Mouse (Mus musculus): ENCODE measurements around the gene 9130023H24Rik. TPM values are rescaled to one million over a fixed set of nuclear protein-coding genes. Genes with fewer than 3 reads are reported as not detected.

The 9130023H24Rik gene
- 1 to 10 TPM; 1.6 to 1.7 TPM for total RNA-seq (2021)
- long read RNA-seq, experiment 1, partial matches to known transcripts = 0 of 2 reads
- long read RNA-seq, experiment 1, other reads (novel, unspliced or antisense) = 0 of 2 reads
- long read RNA-seq, experiment 2 = 0 reads

DNA sequence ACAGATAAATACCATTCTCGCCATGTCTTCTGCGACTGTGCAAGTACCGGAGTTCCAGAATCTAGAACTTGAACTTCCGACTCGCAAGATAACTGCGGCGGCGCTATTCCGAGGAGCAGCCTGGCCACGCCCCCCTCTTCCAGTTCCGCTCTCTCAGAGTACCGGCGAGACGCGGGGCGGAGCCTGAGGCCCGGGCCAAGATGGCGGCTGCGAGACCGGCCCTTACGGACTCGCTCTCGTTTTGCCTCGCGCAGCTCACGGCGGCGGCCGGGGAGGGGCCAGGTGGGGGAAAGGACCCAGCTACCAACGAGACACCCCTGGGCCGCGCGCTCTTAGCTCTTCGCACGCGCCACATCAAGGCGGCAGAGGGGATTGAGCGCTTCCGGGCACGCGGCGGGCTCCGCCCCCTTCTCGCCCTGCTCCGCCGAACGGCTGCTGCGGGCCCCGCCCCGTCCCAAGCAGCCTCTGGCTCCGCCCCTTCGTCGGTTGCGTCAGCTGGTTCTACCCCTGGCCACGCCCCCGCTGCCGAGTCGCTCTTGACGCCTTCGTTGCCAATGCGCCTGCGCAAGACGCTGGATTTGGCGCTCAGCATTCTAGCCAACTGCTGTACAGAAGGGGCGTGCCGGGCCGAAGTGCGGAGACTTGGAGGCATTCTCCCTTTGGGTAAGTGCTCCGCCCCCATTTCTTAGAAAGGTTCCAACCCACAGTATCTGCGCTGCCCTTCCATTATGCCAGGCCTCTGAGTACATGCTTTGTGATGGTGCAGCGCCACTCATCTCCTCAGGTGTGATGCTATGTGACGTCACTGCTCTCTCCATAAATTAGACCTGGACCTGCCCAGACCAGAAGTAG lies at the start of gene 9130023H24Rik:
Gene 9130023H24Rik (minus strand): TSS at position 105 of the 852 bp plus-strand sequence.
- DNase-seq (ENCODE audit: low spot score) = peak; percentile 100

DNA sequence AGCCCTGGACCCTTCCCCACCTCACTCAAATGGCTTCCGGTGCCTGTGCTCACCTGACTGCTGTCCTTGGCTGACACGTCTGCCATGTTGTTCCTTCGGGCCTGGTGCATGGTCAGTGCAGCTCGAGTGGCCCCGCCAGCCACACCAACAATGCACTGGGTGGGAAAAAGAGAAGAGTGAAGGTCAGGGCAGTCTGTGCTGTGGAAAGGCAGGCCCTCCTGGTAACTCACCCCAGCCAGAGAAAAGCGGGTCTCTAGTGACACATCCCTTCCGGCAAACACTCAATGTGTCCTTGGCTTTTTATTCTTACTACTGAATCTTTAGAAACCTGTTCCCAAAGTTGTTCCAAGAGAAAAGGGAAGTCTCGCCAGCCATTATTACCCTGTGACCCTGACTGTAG lies 47.2 kb upstream of the 9130023H24Rik start:
- no peak for DNase-seq (ENCODE audit: low spot score)

DNA sequence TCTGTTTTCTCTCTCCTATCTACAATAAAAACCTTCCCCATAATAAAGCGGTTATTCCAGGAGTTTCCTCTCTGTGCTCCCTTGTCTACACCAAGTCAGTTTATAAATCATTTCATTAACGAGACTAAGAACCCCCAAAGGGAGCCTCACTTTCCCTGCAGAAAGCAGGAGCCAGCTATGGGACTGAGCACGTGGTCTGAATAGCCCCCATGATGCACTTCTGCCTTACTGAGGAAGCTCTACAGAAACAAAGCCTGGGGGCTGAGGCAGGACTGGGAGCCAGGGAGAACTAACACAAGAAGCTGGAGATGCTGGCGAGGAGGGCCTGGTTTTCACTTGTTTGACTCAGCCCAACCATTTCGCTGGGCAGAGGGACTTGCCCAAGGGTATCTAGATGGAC lies 46.2 kb upstream of the 9130023H24Rik start:
- no peak for DNase-seq (ENCODE audit: low spot score)

DNA sequence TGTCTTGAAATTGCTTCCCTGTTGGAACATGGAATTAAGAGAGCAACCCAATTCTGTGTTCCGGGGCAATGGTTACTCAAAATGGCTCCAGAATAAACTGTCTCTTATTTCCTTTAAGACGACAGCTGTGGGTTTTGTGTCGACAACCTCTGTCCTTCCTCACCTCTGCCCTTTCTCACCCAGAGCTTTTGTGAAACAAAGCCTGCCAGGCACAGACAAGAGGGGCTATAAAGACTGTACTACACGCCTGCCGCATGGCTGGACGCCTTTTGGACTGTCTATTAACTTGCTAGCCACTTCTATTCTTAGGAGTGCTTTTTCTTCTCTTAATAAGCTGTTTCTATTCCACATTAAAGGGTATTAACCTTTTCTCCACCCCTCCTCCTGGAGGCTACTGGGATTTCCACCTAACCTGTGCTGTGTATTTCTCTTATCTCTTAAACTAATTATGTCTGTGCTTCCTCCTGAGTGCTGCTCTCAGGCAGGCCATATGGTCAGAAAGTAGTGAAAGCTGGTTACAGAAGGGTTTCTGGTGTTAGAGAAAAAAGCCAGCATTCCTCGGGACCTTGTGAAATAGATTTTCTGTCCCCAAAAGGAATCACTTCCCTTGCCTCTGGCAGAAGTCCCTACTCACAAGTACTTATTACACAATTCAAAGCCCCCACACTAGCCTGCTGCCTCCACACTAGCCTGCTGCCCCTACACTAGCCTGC lies 44.9 kb upstream of the 9130023H24Rik start:
- no peak for DNase-seq (ENCODE audit: low spot score)

DNA sequence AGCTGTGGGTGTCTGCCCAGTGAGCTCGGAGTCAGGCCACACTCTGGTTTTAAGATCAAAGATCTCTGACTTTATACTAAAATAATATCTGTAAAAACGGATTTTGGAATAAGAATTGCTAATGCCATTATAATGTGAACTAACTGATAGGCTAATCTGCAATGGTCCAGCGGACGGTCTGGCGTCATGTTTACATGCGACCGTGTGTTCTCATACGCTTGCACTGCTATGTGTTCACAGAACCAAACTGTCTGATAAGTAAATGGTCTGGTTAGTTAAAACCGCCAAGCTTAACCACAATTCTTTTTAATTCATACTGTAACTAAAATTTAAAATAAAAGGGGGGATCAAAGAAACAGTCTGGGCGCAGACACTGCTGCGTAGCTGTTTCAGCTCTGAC lies 43.9 kb upstream of the 9130023H24Rik start:
- no peak for DNase-seq (ENCODE audit: low spot score)

DNA sequence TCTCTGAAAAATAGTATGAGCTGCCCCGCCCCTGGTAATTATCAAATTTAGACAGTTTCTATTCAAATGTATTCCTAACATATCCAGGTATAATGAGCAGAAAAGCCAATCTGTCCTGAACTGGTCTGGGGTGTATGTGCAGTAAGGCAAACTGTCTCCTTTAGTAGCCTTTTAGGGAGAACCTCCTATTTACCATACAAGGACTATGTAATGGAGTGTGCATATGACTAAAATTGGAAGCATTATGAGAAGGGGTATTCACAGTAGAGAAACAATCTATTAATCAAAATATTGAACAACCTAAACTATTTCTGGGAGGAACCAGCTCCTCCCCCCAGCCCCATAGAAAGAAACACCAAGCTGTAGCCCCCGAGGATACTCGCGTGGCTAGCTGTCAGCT lies 41.9 kb upstream of the 9130023H24Rik start:
- no peak for DNase-seq (ENCODE audit: low spot score)

DNA sequence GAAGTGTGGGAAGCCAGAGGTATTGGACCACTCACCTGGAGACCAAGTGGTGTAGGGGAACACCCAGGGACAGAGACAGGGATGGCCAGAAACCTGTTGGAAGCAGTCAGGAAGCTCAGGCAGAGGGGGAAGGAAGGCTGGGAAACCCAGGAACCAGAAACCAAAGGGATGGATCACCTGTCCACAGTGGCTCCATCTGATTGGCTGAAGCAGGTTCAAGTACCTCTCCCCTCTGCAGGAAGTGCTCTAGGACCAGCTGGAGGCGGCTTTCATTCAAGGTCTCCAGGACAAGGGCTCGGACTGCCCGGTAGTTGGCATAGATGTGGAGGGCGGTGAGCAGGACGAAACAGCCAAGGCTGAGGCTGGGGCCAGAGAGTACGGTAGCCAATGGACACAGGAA lies 38.2 kb upstream of the 9130023H24Rik start:
- no peak for DNase-seq (ENCODE audit: low spot score)

DNA sequence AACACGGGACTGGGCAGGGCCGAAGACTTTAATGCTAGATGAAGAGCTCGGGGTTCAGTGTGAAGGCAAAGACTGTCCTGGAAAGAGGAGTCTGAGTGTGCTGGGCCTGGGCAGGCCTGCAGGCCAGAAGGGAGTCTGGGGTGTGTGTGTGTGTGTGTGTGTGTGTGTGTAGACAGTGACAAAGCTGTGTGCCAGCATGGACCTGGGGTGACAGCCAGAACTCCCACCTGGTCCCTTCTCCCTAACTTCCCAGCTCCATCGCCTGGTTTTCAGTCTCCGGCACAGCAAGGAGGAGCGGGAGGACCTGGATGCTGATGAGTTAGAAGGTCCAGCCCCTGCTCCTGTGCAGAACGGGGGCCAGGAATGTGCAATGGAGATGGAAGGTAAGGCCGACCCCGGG lies 33.7 kb upstream of the 9130023H24Rik start:
- DNase-seq (ENCODE audit: low spot score) = no peak

DNA sequence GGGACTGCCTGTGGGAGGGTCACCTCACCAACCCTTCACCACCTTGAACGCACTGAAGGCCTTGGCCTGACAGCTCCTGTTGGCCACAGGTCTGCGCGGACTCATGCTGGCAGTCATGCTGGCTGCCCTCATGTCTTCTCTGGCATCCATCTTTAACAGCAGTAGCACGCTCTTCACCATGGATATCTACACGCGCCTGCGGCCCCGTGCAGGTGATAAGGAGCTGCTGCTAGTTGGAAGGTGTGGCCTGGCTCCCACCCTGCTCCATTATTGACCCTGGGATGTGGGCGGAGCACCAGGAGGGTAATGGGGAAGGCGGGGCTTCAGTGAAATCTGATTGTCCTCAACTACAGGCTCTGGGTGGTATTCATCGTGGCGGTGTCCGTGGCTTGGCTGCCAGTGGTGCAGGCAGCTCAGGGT lies 32.6 kb upstream of the 9130023H24Rik start:
- DNase-seq (ENCODE audit: low spot score) = no peak

DNA sequence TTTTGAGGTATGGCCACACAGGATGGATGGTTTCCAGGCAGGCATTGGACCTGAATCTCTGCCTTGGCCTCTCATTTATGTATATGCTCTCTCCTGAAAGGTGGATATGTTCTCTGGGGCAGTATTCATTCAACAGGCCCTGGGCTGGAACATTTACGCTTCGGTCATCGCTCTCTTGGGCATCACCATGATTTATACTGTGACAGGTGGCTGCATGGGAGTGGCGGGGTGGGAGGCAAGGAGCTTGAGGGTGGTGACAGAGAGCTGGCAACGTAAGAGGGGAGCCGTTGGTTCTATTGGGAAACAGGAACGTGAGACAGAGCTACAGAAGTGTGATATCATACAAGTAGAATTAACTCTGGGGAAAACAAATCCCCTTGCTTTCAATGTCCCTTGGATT lies 30.0 kb upstream of the 9130023H24Rik start:
- DNase-seq (ENCODE audit: low spot score) = peak; percentile 42

DNA sequence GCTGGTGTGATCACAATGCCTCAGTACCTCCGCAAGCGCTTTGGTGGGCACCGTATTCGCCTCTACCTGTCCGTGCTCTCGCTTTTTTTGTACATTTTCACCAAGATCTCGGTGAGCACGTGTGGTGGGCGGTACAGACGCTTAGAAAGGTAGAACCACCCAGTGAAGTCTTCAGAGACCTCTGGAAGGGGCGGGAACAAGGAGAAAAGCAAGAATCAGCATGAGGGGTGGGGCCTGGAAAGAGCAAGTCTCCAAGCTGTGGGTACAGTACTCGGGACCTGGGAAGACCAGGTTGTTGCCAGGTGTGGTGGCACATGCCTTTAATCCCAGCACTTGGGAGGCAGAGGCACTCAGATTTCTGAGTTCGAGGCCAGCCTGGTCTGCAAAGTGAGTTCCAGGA lies 29.6 kb upstream of the 9130023H24Rik start:
- DNase-seq (ENCODE audit: low spot score) = no peak

DNA sequence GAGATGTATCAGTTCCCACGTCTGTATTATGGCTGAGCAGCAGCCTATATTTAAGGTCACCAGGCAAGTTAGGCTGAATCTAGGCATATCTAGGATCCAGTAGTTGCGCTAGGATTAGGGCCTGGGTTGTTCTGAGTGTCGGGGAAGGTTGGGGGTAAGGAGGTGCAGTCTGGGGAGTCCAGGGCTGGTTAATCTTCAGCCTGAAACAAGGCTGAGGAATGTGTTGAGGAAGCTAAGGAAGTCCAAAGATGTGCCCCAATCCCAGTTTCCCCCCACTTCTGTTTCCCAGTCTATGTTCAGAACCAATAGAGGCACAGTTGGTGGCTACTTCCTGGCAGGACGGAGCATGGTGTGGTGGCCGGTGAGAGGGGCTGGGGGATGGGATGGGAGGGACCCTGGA lies 28.2 kb upstream of the 9130023H24Rik start:
- DNase-seq (ENCODE audit: low spot score) = no peak

DNA sequence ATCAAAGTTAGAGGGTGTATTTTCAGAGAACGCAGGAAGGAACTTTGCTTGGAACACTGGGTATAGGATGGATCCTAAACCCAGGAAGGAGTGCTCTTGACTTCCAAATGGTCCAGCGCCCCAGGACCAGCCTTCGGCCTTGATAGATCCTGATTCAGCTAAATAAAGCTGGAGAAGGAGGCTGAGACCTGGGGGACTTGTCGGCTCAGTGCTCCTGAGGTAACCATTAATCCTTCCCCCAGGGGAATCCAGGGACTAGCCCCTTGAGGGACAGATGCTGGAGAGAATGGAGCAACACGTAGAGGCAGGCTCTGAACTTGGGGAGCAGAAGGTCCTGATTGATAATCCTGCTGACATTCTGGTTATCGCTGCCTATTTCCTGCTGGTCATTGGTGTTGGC lies 27.6 kb upstream of the 9130023H24Rik start, which contains the start of gene Slc5a2:
Gene Slc5a2 (plus strand): TSS at position 247 of the 400 bp plus-strand sequence.
- no peak for DNase-seq (ENCODE audit: low spot score)

DNA sequence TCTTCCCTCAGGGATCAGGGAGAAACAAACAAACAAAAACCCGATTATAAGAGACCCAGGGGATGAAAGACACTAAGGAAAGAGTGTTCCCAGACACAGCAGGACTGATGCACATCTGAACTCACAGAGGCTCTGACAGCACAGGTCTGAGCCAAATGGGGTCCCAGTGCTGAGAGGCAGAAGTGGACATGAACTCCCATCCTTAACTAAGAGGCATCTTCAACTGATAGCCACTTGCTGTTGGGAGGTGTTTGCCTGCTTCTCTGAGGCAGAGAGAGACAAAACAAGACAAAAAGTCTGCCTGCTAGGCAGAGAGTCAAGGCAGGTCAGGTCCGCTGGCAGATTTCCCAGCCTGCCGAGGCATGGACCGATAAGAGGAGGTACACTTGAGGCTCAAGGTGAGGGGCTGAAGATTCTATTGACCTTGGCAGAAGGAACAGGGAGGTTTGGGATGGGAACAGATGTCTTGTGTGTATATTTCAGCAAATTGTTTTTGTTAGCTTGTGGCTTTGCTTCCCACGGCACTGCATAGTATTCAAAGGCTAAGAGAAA lies 19.0 kb upstream of the 9130023H24Rik start:
- DNase-seq (ENCODE audit: low spot score) = no peak

DNA sequence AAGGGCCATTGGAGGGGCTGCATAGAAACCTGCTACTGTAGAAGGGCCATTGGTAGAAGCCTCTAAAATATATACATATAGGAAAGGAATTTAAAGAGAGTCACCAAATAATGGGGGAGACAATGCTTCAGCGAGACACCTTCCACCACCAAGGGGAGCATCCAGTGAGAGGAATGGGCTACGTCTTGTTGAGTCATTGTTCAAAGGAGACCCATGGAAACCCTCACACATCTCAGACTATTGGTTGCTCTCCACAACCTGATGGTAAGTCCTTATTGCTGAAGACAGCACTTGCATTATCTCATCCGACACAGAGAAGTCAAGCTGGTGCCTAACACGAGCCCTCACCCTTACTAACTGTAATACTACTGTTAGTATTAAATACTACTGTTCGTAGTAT lies 17.9 kb upstream of the 9130023H24Rik start:
- no peak for DNase-seq (ENCODE audit: low spot score)

DNA sequence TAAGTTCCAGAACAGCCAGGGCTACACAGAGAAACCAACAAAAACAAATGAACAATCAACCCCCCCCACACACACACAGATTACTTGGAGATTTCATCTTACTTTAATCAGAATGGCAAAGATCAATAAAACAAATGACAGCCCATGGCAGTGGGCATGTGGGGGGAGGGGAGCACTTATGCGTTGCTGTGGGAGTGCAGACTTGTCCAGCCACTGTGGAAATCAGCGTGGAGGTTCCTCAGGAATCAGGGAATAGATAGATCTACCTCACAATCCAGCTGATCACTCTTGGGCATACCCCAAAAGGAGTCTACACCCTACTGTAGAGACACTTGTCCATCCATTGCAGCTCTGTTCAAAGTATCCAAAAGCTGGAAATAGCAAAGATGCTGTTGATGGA lies 17.1 kb upstream of the 9130023H24Rik start:
- DNase-seq (ENCODE audit: low spot score) = no peak

DNA sequence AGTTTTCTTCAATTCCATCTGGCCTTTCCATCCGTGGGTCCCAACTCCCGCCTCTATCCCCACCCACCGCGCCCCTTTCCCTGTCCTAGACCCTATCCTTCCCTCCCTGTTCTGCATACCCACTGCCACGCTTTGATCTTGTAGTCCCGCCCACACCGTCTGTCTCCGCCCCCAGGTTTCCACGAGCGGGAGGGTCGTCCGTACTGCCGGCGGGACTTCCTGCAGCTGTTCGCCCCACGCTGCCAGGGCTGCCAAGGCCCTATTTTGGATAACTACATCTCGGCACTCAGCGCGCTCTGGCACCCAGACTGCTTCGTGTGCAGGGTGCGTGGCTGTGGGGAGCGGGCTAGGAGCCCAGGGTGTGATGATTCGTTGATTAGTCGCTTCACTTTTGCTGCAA lies 14.8 kb upstream of the 9130023H24Rik start:
- DNase-seq (ENCODE audit: low spot score) = no peak

DNA sequence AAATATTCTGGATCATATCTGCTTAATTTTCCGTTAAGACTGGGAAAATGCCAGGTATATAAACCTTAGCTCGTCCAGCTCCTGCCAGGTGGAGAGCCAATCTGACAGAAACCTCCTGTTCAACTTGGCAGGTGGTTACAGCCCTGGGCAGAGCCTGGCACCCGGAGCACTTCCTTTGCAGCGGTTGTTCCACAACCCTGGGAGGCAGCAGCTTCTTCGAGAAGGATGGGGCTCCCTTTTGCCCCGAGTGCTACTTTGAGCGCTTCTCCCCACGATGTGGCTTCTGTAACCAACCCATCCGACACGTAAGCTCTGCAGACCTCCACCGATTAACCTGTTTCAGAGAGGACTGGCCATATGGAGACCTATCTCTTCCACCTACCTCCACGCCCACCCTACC lies 14.1 kb upstream of the 9130023H24Rik start:
- DNase-seq (ENCODE audit: low spot score) = no peak

DNA sequence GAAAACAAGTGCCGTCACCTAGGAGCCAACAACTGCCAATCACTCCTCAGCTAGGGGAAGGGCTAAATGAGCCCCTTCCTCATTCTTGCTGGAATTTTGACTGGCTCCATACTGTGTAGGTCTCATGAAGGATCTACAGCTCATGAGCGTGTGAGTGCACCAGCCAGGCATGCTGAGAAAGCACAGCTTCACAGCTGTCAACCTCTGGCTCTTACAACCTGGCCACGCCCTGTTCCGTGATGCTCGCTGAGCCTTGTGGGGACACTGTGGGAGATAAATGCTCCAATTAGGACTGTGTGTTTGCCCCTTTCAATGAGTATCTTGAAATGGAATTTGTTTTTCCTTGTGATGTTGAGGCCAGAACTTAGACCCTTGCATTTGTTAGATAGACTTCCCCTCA lies 12.2 kb upstream of the 9130023H24Rik start:
- no peak for DNase-seq (ENCODE audit: low spot score)

DNA sequence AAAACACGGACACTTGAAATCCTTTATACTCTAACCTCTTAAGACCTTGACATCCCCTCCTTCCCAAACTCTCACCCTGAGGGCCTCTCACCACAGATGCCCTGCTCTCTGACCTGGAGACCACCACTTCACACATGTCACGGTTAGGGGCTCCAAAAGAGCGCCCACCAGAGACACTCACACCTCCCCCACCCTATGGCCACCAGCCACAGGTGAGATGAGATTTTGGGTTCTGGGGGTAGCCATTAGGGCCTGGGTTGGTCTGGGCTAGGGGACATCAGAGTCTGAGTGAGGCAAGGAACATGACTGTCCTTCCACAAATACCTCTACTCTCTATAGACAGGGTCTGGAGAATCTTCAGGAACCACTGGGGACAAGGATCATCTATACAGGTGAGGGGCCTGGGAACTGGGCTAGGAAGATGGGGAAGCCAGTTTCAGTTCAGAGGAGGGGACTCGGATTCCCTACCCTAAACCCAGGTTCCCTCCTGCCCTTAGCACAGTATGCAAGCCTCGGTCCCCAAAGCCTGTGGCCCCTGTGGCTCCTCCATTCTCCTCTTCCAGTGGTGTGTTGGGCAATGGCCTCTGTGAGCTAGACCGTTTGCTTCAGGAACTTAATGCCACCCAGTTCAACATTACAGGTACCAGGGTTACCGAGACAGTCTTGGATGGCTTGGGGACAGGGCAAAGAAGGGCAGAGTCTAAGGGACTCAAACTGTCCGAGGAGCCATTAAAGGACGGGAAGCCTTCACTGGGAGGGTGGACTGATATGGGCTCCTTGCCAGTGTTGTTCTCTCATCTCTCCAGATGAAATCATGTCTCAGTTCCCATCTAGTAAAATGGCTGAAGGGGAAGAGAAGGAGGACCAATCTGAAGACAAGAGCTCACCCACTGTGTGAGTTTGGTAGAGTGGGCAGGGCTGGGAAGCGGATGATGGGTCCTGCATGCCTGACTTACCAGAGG lies 10.5 kb upstream of the 9130023H24Rik start:
- no peak for DNase-seq (ENCODE audit: low spot score)

DNA sequence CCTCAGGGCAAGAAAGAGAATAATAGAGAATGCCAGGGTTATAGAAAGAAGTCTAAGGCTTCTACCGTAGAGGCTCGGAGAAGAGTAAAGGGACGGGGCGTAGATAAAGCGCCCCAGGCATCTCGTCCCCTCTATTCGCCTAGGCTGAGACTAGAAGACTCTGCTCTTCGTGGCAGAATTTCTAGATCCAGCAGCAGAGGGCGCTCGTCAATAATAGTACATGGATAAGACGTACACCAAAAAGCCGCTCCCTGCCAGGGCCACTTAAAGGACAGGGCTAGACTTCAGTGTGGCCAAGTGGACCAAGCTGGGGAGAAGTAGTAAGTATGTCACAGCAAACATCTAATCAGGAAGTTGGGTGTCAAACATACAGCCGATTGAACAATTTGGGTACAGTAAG lies 9.6 kb upstream of the 9130023H24Rik start:
- peak; percentile 88 for DNase-seq (ENCODE audit: low spot score)

All from gastrocnemius, adult 18-20 months (tissue).